Mouse (Mus musculus) ES-E14 (cell line): ENCODE measurements around the gene Epha4. TPM values are rescaled to one million over a fixed set of nuclear protein-coding genes. Genes with fewer than 3 reads are reported as not detected.

ENCODE experiments used
- DNase-seq: peaks from one replicate; pipeline ENCODE4 v3.0.0-alpha.2; 2013; ENCODE audit warnings: low read depth, low spot score
- H3K27ac ChIP-seq: 2 replicates; pipeline ENCODE4 v1.5.1; 2012; ENCODE audit warnings: low read depth, mild to moderate bottlenecking, low read length, moderate library complexity, mixed read lengths; ENCODE audit not compliant: poor library complexity, insufficient read depth, severe bottlenecking
- H3K36me3 ChIP-seq: 2 replicates; pipeline ENCODE4 v1.6.1; 2012; ENCODE audit warnings: mild to moderate bottlenecking, low read length, moderate library complexity, mixed read lengths; ENCODE audit not compliant: control insufficient read depth, poor library complexity, insufficient read depth, severe bottlenecking
- H3K4me1 ChIP-seq, 2 experiments: fragments of 150-350 bp in 1 of 2; sonication (generic) in 1 of 2; 2 replicates each; pipeline ENCODE4 v1.6.1; 2012; ENCODE audit warnings: low read length in 2 of 2, mild to moderate bottlenecking in 1 of 2, mixed read lengths in 1 of 2; ENCODE audit not compliant: control insufficient read depth in 2 of 2, insufficient read depth in 2 of 2, poor library complexity in 1 of 2
- H3K4me3 ChIP-seq, 2 experiments: fragments of 150-350 bp in 1 of 2; sonication (generic) in 1 of 2; 2 replicates each; pipeline ENCODE4 v1.5.1; 2012; ENCODE audit warnings: low read length in 2 of 2, low read depth in 1 of 2, mild to moderate bottlenecking in 1 of 2, mixed read lengths in 1 of 2; ENCODE audit not compliant: insufficient read depth in 1 of 2, poor library complexity in 1 of 2, severe bottlenecking in 1 of 2
- H3K9ac ChIP-seq: 2 replicates; pipeline ENCODE4 v1.6.1; 2012; ENCODE audit warnings: low read depth, mild to moderate bottlenecking, low read length, mixed read lengths; ENCODE audit not compliant: poor library complexity, insufficient read depth, severe bottlenecking
- H3K9me3 ChIP-seq: fragments of 150-350 bp; sonication (generic); 2 replicates; pipeline ENCODE4 v1.6.1; 2012; ENCODE audit warnings: low read depth, mild to moderate bottlenecking, low read length; ENCODE audit not compliant: control insufficient read depth, insufficient read depth
- CHD2 ChIP-seq: IDR thresholded peaks from 2 replicates; pipeline ENCODE4 v1.6.1; 2014; ENCODE audit warnings: mild to moderate bottlenecking, low read depth, low read length, inconsistent platforms
- HCFC1 ChIP-seq: IDR thresholded peaks from 2 replicates; pipeline ENCODE4 v1.6.1; 2012; ENCODE audit warnings: low read length, inconsistent platforms, borderline replicate concordance; ENCODE audit not compliant: insufficient read depth
- MAFK ChIP-seq: IDR thresholded peaks from 2 replicates; pipeline ENCODE4 v1.6.1; 2014; ENCODE audit warnings: mild to moderate bottlenecking, low read depth, low read length, inconsistent platforms; ENCODE audit not compliant: insufficient read depth
- ZC3H11A ChIP-seq: IDR thresholded peaks from 2 replicates; pipeline ENCODE4 v1.6.1; 2012; ENCODE audit warnings: low read depth, mild to moderate bottlenecking, inconsistent platforms, low read length, borderline replicate concordance
- ZNF384 ChIP-seq: IDR thresholded peaks from 2 replicates; pipeline ENCODE4 v1.6.1; 2012; ENCODE audit warnings: low read depth, low read length, inconsistent platforms
- in situ Hi-C, 2 experiments: fragments of 600-800 bp; cut with MboI; formaldehyde crosslinking; loops; one replicate each; pipeline ENCODE4 v1.15.1; 2025; ENCODE audit warnings: low sequenced_read_pairs in 2 of 2, inconsistent platforms in 1 of 2; ENCODE audit not compliant: unreplicated experiment in 2 of 2
- total RNA-seq: library from RNA; depleted of rRNA; stranded (reverse); fragments of 300-350 nt; gene quantifications from 2 replicates; pipeline ENCODE4 v1.2.3, GENCODE M21; 2012

Gene Epha4
- total RNA-seq, 1 experiment: 99.7 TPM

DNA sequence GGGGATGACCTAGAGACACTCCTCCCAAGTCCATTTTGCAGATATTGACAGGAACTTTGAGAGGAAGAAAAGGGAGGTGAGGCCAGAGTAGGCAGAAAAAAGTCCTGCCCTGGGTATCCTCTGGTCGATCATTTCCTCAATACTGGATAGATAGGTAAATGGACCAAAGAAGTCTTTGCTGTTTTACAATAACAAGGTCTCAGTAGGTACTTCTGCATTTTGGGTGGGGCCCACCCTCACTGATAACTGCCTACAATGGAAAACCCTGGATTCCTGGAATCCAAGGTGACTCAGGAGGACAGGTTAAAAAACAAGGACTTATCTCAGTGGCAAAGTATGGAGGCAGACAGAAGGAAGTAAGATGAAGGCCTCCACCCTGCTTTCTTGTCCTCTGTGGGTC is 61.1 kb downstream of the Epha4 start:
- peak; percentile 50 for DNase-seq
- TF ChIP-seq ZNF384 (0 out of 2 replicates have a peak, but pooled peaks have one; percentile 9), MAFK (no peak), CHD2 (peak; percentile 72; the same call in 1 of the 2 replicates)
- Histone ChIP-seq H3K9ac (no peak overlapping the region), H3K9me3 (no peaks in the 10 kb centered on the region), H3K4me3 (no peak overlapping the region), H3K4me1 (peaks cover 25 to 52% of the 10 kb centered on the region in 2 experiments), H3K27ac (peak overlapping the region; percentile 93; the same call in 1 of the 2 replicates), H3K36me3 (no peaks in the 10 kb centered on the region)
- in situ Hi-C loops: no loop called here

GRCm38 (mm10) chr1:77452721-77453120 is 62.2 kb downstream of the Epha4 start:
- peak overlapping the region; percentile 90; the same call in 1 of the 2 replicates for H3K27ac ChIP-seq
- peaks cover 17 to 47% of the 10 kb centered on the region in 2 experiments for H3K4me1 ChIP-seq
- H3K4me3 ChIP-seq: no peak overlapping the region
- no peaks in the 10 kb centered on the region for H3K9me3 ChIP-seq
- TF ChIP-seq ZC3H11A (no peak), ZNF384 (no peak), MAFK (no peak), HCFC1 (no peak), CHD2 (no peak)
- no peak overlapping the region for H3K9ac ChIP-seq
- in situ Hi-C loops: no loop called here
- H3K36me3 ChIP-seq: no peaks in the 10 kb centered on the region
- DNase-seq: no peak

- in situ Hi-C loops: no loop called here
- peaks cover 11 to 47% of the 10 kb centered on the region in 2 experiments for H3K4me1 ChIP-seq
- no peaks in the 10 kb centered on the region for H3K9me3 ChIP-seq
- no peaks in the 10 kb centered on the region for H3K36me3 ChIP-seq
- TF ChIP-seq HCFC1: no peak
- TF ChIP-seq CHD2: 0 out of 2 replicates have a peak, but pooled peaks have one; percentile 36
- no peak overlapping the region; the same call in 1 of the 2 replicates for H3K9ac ChIP-seq
- H3K4me3 ChIP-seq: no peak overlapping the region
- peak overlapping the region; percentile 81; the same call in 1 of the 2 replicates for H3K27ac ChIP-seq
- DNase-seq: no peak
Observed at GRCm38 (mm10) chr1:77451541-77451940, 63.3 kb downstream of the Epha4 start.

DNA sequence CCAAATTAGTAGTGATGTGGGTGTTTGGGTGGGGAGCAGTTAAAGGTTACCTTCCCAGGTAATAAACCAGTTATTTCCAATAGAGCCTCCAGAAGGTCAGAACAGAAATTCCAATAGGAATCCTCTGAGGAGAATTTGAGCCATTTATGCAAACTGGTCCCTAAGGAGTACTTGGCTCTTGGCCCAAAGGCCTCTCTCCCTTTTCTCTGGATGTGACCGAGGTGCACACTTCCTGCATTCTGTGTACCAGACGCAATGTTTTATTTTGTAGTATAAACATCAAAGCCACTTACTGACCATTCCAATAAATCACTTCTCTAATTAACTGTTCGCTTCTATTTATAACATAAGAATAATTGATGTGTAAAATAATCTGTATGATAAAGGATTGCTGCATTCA is 64.7 kb downstream of the Epha4 start:
- Histone ChIP-seq H3K4me3 (no peak overlapping the region), H3K36me3 (no peaks in the 10 kb centered on the region), H3K27ac (no peak overlapping the region; the same call in 1 of the 2 replicates), H3K4me1 (peaks cover 17 to 39% of the 10 kb centered on the region in 2 experiments), H3K9me3 (no peaks in the 10 kb centered on the region), H3K9ac (no peak overlapping the region; the same call in 1 of the 2 replicates)
- DNase-seq: no peak
- in situ Hi-C loops: no loop called here
- TF ChIP-seq CHD2: no peak

GRCm38 (mm10) chr1:77447061-77447614 is 67.8 kb downstream of the Epha4 start:
- Histone ChIP-seq H3K9me3 (no peaks in the 10 kb centered on the region), H3K4me1 (peaks cover 19 to 29% of the 10 kb centered on the region in 2 experiments), H3K9ac (no peak overlapping the region), H3K36me3 (peaks cover 6% of the 10 kb centered on the region; the same call in 1 of the 2 replicates), H3K4me3 (no peak overlapping the region), H3K27ac (peak overlapping the region; percentile 62; the same call in 1 of the 2 replicates)
- DNase-seq: peak; percentile 47
- in situ Hi-C loops: no loop called here
- TF ChIP-seq CHD2: peak; percentile 44
- TF ChIP-seq ZC3H11A: no peak
- TF ChIP-seq MAFK: no peak
- peak; percentile 92 for TF ChIP-seq ZNF384
- no peak for TF ChIP-seq HCFC1
